Mouse (Mus musculus): Measurements from ENCODE around the gene Zbtb20. TPM values are rescaled to one million over a fixed set of nuclear protein-coding genes. Genes with fewer than 3 reads are reported as not detected.

Zbtb20 gene
- polyA plus RNA-seq, 1 experiment from 2014 or later: 38.1 TPM

DNA sequence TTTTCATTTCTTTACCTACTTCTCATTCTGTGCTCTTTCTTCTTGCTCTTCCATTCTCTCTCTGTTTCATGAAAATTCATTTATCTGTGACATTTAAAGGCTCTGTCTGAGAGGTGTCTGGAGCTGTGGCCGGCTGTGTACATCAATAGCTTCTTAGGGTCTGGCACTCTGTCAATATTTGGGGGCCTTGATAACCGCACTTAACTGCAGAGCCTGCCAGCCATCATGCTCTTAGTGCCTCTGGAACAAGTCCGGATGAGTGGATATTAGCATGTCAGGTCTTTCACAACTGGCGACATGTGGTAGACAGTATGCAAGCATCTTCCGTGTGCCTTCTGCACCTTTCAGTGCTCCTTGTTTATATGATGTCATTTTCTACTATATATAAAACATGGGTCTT is 510.7 kb downstream of the Zbtb20 start:
- peaks cover 15% of the 10 kb centered on the region for H3K4me1 ChIP-seq (replicated peaks)
- no peak for ATAC-seq (ENCODE audit: insufficient number of reproducible peaks, low FRiP score)
- 0 out of 2 replicates have a peak overlapping the region, but pooled peaks have one; percentile 23 for H3K27ac ChIP-seq (ENCODE audit: poor library complexity, severe bottlenecking)
- no peak overlapping the region for H3K4me3 ChIP-seq
- peak overlapping the region; percentile 31; the same call in 1 of the 2 replicates for H3K4me2 ChIP-seq
- no peak overlapping the region for H3K9ac ChIP-seq
- H3K27me3 ChIP-seq (replicated peaks): no peaks in the 10 kb centered on the region
- H3K9me3 ChIP-seq (replicated peaks): no peaks in the 10 kb centered on the region
- WGBS: 31% methylated on average over 5 of the region's 5 CpGs
- no peaks in the 10 kb centered on the region for H3K36me3 ChIP-seq

DNA sequence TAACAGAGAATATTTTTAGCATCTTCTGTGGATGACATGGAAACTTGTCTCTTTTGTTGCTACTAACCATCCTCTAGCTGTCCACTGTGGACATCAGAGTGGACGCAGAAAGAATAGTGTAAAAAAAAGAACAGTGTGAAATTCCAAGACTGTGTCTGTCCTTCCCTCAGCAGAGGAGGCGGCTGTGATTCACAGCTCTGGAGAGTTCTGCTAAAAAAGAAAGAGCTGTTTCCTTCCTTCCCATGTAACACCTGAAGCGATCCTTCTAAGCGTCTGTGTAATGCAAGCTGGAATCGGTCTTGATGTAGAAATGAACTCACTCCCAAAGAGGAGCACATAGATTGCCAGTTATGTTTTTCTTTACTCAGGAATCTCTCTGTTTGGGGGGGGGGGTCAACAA is 512.7 kb downstream of the Zbtb20 start:
- no peak for ATAC-seq (ENCODE audit: insufficient number of reproducible peaks, low FRiP score)
- 84% methylated on average over 5 of the region's 5 CpGs for WGBS
- H3K27ac ChIP-seq (ENCODE audit: poor library complexity, severe bottlenecking): no peak overlapping the region
- no peaks in the 10 kb centered on the region for H3K9me3 ChIP-seq (replicated peaks)
- no peaks in the 10 kb centered on the region for H3K27me3 ChIP-seq (replicated peaks)
- H3K9ac ChIP-seq: no peak overlapping the region
- no peak overlapping the region for H3K4me2 ChIP-seq
- H3K36me3 ChIP-seq: no peaks in the 10 kb centered on the region
- H3K4me3 ChIP-seq: no peak overlapping the region
- H3K4me1 ChIP-seq (replicated peaks): peaks cover 16% of the 10 kb centered on the region

DNA sequence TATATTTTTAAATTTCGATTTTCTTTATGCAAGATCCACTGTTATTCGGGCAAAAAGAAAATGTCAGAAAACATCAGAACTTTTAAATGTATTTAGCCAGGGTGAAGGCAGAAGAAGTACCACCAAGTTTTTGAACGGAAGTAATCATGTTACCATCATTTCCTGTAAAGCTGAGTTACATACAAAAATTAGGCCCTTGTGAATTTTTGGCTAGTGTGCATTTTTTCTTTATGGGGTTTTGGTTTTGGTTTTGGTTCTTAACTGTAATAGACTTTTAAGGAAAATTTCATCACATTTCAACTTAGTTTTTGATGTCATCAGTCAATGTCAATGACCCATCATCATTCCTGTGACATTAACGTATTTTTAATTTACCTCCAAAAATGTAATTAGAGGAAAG is 514.7 kb downstream of the Zbtb20 start:
- Histone ChIP-seq H3K27ac (ENCODE audit: poor library complexity, severe bottlenecking) (no peak overlapping the region), H3K9me3 (replicated peaks) (no peaks in the 10 kb centered on the region), H3K4me3 (no peak overlapping the region), H3K9ac (no peak overlapping the region), H3K27me3 (replicated peaks) (no peaks in the 10 kb centered on the region), H3K4me2 (no peak overlapping the region), H3K36me3 (no peaks in the 10 kb centered on the region), H3K4me1 (replicated peaks) (peaks cover 29% of the 10 kb centered on the region)
- ATAC-seq (ENCODE audit: insufficient number of reproducible peaks, low FRiP score): no peak
- WGBS: 86% methylated on average over 4 of the region's 4 CpGs

DNA sequence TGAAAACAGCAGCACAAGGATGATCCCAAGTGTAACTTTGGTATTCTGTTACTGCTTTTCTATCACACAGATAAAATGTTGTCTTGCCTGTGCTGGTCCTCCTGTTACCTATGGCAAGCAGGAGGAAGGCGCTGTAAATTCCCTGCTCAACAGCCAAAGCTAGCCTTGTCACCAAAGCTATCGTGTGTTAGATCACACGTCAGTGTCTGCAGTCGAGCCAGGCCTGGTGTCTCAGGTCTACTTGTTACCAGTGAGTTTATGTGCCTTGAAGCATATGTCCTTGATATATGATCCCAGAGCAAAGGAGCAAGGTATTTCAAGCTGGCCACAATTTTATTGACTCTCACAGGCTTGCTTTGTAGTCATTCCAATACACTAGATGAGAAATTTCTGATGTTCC is 517.7 kb downstream of the Zbtb20 start:
- WGBS: 53% methylated on average over 4 of the region's 4 CpGs
- peak overlapping the region; percentile 68; the same call in 1 of the 2 replicates for H3K27ac ChIP-seq (ENCODE audit: poor library complexity, severe bottlenecking)
- no peak overlapping the region for H3K9ac ChIP-seq
- no peak for ATAC-seq (ENCODE audit: insufficient number of reproducible peaks, low FRiP score)
- H3K4me3 ChIP-seq: no peak overlapping the region
- no peaks in the 10 kb centered on the region for H3K36me3 ChIP-seq
- no peaks in the 10 kb centered on the region for H3K27me3 ChIP-seq (replicated peaks)
- no peaks in the 10 kb centered on the region for H3K9me3 ChIP-seq (replicated peaks)
- H3K4me1 ChIP-seq (replicated peaks): peaks cover 18% of the 10 kb centered on the region
- H3K4me2 ChIP-seq: no peak overlapping the region

DNA sequence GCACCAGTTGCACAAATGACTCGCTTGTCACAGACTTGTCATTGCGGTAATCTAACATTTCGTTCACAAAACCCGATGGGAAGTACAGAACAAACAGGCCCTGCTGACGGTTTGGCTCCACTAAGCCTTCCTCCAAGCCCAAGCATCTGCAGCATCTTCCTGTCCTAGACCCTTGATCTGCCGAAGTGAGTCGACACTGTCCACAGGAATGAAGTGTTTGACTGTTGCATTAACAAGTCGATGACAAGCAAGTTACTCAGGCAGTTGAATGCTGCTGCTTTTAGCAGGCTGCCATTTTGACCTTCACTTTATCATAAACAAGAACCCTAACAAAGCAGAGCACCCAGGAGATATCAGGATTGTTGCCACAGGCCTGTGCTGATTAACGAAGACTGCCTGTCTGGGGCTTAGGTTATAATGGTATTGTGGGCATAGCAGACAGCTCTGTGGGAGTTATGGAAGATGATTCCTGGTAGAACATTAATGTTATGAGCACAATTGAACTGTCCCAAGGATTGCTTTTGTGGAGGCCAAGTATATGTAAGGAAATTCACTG is 518.4 kb downstream of the Zbtb20 start:
- Histone ChIP-seq H3K9me3 (replicated peaks) (no peaks in the 10 kb centered on the region), H3K36me3 (no peaks in the 10 kb centered on the region), H3K9ac (no peak overlapping the region), H3K4me2 (0 out of 2 replicates have a peak overlapping the region, but pooled peaks have one; percentile 20), H3K4me3 (no peak overlapping the region), H3K27me3 (replicated peaks) (no peaks in the 10 kb centered on the region), H3K27ac (ENCODE audit: poor library complexity, severe bottlenecking) (peak overlapping the region; percentile 68), H3K4me1 (replicated peaks) (peaks cover 18% of the 10 kb centered on the region)
- WGBS: 20% methylated on average over 9 of the region's 9 CpGs
- no peak; the same call in 1 of the 2 replicates for ATAC-seq (ENCODE audit: insufficient number of reproducible peaks, low FRiP score)

DNA sequence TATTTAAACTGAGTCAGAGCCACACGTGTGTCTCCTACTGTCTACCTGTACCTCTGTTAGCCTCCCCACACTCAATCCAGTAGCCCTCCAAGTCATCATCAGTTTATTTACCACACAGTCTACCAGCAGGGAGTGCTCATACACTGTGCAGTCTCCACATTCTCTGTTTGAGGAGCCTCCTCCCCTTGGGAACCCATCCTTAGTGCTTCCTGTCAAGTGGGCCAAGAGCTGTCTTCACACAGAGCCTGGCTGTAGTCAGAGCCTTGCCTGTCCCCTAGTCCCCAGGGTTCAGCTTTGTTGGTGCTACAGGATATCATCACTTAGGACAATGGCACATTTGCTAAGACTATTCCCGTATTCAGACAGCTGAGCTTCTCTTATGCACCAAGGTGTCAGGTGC is 519.1 kb downstream of the Zbtb20 start:
- ATAC-seq (ENCODE audit: insufficient number of reproducible peaks, low FRiP score): no peak
- Histone ChIP-seq H3K27me3 (replicated peaks) (no peaks in the 10 kb centered on the region), H3K27ac (ENCODE audit: poor library complexity, severe bottlenecking) (peak overlapping the region; percentile 68), H3K36me3 (no peaks in the 10 kb centered on the region), H3K4me1 (replicated peaks) (peaks cover 18% of the 10 kb centered on the region), H3K4me2 (no peak overlapping the region), H3K9me3 (replicated peaks) (no peaks in the 10 kb centered on the region), H3K9ac (no peak overlapping the region), H3K4me3 (no peak overlapping the region)
- 63% methylated on average over 2 of the region's 2 CpGs for WGBS

DNA sequence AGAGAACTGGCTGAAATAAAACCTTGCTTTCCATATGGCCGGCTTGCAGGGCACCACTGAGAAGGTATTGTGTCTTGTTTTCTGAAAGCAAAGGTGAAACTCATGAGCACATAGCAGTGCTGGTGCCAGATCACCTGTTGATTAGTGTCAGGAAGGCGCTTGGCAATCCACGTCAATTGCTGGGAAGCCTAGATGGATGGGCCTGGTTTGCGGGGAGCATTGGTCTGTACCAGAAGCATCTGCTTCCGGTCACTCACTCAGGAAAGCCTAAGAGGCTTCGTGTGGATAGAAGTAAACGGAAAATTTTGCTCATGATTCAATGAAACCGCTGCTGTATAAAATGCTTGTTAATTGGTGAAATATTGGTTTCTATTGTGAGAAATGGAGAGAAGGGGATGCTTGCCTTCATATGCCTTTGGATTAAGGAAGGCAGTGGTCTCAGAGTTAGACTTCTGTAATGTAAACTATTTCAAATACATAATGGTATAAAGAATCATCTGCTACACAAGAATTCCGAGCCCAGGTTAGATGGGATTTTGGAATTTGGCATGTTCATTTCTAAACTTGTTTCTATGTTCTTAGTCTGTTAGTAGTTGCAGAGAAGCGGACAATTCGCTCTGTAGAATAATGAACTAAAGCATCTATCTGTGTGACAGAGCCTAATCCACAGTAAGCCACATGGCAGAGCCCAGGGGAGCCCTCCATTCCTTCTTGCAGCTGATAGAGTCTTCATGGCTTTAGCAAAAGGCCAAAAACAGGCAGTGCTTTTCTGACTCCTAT is 521.4 kb downstream of the Zbtb20 start:
- H3K4me1 ChIP-seq (replicated peaks): peaks cover 18% of the 10 kb centered on the region
- 84% methylated on average over 11 of the region's 11 CpGs for WGBS

DNA sequence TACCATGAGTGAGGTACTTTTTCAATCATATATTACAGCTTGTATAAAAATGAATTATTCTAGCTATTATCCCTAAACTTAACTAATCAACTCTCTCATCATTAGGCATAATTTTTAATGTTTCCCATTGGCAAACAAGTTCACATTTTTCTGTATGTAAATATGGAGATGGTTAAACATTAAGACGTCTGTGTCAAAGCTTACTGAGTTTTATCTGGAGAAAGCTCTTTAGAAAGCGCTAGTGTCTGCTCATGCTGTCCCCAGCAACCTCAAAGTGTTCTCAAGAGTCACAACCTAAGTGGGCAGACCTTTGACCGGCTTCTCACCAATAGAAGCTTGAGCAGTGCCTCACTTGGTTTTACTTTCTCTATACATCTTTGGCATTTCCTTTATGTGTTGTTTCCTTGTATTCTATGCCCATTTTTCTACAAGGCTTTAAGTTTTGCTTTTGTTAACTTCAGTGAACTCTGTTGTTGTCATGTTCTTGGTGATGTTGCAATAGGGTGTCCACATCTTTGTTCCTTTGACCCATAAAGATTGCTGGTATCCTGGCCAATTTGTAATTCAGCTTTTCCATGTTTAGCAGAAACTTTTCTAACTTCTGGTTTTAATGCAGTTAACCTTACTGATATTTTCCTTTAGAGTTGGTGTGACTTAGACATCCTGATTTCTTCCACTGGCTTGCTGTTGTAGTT is 522.1 kb downstream of the Zbtb20 start:
- Histone ChIP-seq H3K9ac (no peak overlapping the region), H3K27me3 (replicated peaks) (no peaks in the 10 kb centered on the region), H3K4me3 (no peak overlapping the region), H3K4me1 (replicated peaks) (peaks cover 18% of the 10 kb centered on the region), H3K4me2 (no peak overlapping the region), H3K36me3 (no peaks in the 10 kb centered on the region), H3K9me3 (replicated peaks) (no peaks in the 10 kb centered on the region), H3K27ac (ENCODE audit: poor library complexity, severe bottlenecking) (no peak overlapping the region)
- 68% methylated on average over 3 of the region's 3 CpGs for WGBS
- ATAC-seq (ENCODE audit: insufficient number of reproducible peaks, low FRiP score): no peak

More for the DNA sequence above, 521.4 kb downstream of the Zbtb20 start:
- H3K9me3 ChIP-seq (replicated peaks): no peaks in the 10 kb centered on the region
- no peaks in the 10 kb centered on the region for H3K27me3 ChIP-seq (replicated peaks)
- no peaks in the 10 kb centered on the region for H3K36me3 ChIP-seq
- H3K4me2 ChIP-seq: no peak overlapping the region
- no peak overlapping the region for H3K4me3 ChIP-seq
- H3K27ac ChIP-seq (ENCODE audit: poor library complexity, severe bottlenecking): no peak overlapping the region
- no peak for ATAC-seq (ENCODE audit: insufficient number of reproducible peaks, low FRiP score)
- H3K9ac ChIP-seq: no peak overlapping the region

DNA sequence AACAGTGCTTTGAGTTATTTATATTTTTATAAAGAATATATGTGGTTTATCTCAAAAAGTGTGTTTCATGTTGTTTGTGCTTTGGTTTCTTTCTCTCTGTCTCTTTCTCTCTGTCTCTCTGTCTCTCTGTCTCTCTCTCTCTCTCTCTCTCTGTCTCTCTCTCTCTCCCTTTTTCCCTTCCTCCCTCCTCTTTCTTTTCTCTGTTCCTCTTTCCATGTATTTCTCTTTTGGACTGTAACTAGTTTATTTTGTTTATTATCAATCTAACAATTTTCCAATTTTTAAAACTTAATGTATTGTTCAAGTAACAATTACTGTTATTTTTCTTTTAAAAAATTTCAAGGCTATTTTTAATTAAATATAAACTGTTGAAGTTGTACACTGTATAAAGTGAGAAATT is 523.7 kb downstream of the Zbtb20 start:
- Histone ChIP-seq H3K4me3 (no peak overlapping the region), H3K27ac (ENCODE audit: poor library complexity, severe bottlenecking) (no peak overlapping the region), H3K36me3 (no peaks in the 10 kb centered on the region), H3K4me2 (no peak overlapping the region), H3K27me3 (replicated peaks) (no peaks in the 10 kb centered on the region), H3K9ac (no peak overlapping the region), H3K9me3 (replicated peaks) (no peaks in the 10 kb centered on the region), H3K4me1 (replicated peaks) (peaks cover 5% of the 10 kb centered on the region; the same call in 1 of the 2 replicates)
- ATAC-seq (ENCODE audit: insufficient number of reproducible peaks, low FRiP score): no peak

DNA sequence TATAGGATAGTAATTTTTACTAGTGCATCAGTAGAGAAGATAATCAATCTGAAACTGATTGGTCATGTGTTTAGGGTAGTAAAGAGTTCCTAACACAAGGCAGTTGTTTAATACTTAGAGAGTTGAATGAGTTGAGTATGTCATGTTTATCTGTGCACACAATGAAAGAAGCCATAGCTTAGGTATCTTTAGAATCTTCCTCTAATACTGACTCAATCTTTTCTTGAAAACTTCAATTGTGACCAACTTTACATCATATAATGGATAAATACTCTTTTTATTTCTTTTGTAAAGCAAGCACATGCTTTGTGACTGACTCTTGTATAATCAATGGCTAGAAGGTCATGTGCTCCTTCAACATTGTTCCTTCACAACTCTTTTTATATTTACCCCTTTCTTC is 524.4 kb downstream of the Zbtb20 start:
- no peaks in the 10 kb centered on the region for H3K4me1 ChIP-seq (replicated peaks)
- no peaks in the 10 kb centered on the region for H3K36me3 ChIP-seq
- H3K9me3 ChIP-seq (replicated peaks): no peaks in the 10 kb centered on the region
- no peak for ATAC-seq (ENCODE audit: insufficient number of reproducible peaks, low FRiP score)
- no peak overlapping the region for H3K4me3 ChIP-seq
- H3K9ac ChIP-seq: no peak overlapping the region
- H3K27ac ChIP-seq (ENCODE audit: poor library complexity, severe bottlenecking): no peak overlapping the region
- no peaks in the 10 kb centered on the region for H3K27me3 ChIP-seq (replicated peaks)
- no peak overlapping the region for H3K4me2 ChIP-seq

DNA sequence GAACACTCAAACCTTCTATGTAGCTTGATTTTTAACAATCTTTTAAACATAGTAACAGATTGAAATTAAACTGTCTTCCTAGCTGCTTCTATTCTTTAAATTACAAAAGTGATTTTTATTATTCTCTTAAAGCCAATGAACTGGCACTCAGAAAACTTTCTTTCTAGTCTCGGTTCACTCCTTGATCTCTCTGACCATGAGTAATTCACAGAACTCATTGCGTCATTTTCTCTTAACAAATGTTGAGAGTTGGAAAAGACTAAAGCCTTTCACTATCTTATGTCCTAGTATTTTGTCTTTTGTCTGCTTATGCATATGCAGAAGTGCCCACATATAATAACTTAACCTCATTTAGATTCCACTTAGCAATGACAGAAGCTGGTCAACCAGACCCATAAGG is 525.3 kb downstream of the Zbtb20 start:
- Histone ChIP-seq H3K9me3 (replicated peaks) (no peaks in the 10 kb centered on the region), H3K9ac (no peak overlapping the region), H3K4me1 (replicated peaks) (no peaks in the 10 kb centered on the region), H3K4me3 (no peak overlapping the region), H3K36me3 (no peaks in the 10 kb centered on the region), H3K27ac (ENCODE audit: poor library complexity, severe bottlenecking) (no peak overlapping the region), H3K4me2 (no peak overlapping the region), H3K27me3 (replicated peaks) (no peaks in the 10 kb centered on the region)
- WGBS: 86% methylated on average over 2 of the region's 2 CpGs
- no peak for ATAC-seq (ENCODE audit: insufficient number of reproducible peaks, low FRiP score)
